Mouse (Mus musculus): ENCODE results near the gene Plekhg5.

The Plekhg5 gene

DNA sequence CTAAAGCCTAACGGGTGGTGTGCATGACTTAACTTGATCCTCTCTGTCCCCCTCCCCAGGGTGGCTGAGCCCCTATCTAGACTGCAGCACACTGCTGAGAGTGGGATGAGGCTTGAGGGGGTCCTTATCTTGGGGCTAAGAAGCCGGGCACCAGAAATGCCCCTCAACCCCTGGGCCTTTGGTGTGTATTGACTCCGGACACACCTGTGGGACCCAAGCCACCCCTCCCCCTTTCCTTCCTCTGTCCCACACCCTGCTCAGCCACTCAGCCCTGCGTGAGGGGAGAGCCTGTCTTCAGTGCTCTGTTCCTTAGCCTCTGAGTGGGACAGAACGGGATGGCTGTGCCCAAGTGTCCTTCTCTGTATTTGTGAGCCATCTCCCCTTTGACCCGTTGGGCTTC, 24.6 kb downstream of the Plekhg5 start:
- intact Hi-C loops (cut with DNase I) = loop anchor here (5.0 kb wide), 1 partner anchor 60 kb away; the partner anchor contains the start of genes Nol9 and Tas1r1

DNA sequence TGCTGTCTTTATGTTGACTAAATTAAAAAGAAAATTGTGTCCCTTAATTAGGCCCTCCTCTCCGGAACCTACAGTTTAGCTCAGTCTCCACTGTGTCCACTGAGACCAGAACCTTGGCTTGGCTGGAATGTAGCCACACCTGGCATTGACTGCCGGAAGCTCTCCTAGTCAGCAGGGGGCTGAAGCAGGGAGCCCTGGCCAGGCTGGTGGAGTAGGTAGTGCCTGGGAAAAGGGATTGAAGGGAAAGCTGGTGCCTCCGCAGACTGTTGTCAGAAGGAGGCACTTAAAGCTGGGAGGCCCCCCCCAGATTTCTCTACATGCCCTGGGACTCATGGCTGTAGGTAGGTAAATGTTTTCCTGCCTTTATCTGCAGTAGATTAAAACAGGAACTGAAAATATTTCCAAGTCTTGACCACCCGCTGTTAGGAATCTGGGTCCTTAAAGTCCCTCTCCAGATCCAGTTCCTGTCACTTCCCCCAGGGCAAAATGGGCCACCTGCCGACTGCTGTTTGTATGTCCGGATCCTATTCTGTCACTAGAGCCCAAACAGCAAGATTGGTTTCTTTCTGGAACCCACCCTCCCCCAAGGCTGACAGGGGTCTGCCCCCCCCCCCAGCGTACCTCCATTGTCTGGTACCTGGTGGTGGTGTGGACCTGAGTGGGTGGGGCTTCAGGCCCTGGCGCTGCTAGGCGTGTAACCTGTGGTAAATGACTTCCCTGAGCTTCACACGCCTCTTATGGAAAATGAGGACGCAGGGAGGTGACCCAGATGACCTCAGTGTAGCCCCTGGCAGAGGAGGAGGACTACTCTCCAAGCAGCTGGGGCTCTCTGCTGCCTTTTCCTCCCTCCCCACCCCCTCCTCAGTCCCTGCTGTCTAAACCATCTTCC, 25.9 kb downstream of the Plekhg5 start:
- intact Hi-C loops (cut with DNase I) = loop anchor here (5.0 kb wide), 1 partner anchor 61 kb away; the partner anchor contains the start of genes Nol9 and Tas1r1

DNA sequence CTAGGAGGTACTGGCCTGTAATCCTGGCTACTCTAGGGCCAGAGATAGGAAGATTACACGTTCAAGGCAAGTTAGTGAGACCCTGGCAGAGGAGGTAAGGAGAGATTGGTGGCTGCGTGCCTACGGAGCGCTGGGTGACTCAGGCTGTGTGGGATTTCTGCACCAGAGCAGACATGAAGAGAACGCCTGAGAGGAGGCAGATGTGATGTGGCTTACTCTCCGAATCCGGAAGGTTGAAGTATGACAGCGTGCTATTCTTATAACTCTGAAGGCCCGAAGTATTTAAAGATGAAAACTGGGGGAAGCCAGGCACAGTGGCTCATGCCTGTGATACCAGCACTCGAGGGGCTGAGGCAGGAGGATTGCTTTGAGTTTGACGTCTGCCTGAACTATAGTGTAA, 28.2 kb downstream of the Plekhg5 start:
- intact Hi-C loops (cut with DNase I) = loop anchor here (5.0 kb wide), 1 partner anchor 37 kb away; no protein-coding TSS in a partner anchor

DNA sequence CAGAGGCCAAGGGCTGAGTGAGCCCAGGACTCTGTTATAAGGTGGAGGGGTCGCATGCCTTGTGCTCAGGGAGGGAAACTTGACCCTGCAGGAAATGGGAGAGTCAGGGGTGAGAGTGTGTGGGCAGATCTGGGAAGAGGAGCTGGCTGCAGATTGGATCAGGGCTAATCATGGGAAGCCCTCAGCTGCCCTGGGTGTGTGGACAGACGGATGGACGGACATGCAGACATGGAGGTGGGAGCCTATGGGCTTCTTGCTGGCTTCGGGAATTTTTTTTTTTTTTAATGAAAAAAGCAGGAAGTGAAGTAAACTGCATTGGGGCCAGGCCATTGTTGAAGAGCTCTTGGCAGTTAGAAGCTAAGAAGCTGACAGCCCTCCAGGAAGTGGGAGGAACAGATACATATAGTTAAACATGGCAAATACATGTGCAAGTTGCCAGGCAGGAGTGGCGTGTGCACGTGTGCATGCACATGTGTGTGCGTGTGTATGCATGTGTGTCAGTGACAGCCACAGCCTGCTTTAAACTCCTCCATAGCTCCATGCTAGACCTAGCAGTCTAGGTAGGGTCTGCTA, 28.9 kb downstream of the Plekhg5 start:
- intact Hi-C loops (cut with DNase I) = loop anchor here (5.0 kb wide), 1 partner anchor 36 kb away; no protein-coding TSS in a partner anchor

DNA sequence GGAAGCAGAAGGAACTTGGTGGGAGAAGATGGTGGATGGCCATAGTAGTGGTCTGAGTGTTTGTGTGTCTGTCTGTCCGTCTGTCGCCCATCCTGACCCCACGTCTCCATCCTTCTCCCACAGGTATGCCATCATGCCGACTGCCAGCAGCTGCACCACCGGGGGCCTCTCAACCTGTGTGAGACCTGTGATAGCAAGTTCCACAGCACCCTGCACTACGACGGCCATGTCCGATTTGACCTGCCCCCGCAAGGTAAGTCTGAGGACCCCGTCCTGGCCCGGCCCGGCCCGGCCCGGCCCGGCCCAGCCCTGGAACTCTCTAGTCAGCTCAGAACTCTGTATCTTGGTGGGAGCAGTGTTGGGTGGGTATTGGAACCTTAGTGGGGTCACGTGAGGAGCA, 29.6 kb downstream of the Plekhg5 start:
- intact Hi-C loops (cut with DNase I) = loop anchor here (5.0 kb wide), 1 partner anchor 35 kb away; no protein-coding TSS in a partner anchor

DNA sequence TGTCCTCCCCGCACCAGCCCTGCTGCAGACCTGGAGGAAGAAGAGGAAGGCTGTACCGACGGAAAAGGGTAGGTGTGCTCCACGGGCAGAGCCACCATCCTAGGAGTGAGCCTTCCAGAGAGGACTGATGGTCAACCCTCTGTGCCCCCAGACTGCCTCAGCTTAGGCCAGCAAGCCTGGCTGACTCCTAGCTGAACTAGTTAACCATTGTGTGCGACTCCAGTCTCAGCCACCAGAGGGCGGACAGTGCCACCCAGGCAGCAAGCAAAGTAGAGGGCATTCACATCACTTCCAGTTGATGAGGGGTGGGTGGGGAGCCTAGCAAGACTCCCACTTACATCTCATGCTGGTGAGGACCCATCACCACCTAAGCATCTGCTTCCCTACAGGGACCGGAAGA, 30.7 kb downstream of the Plekhg5 start:
- intact Hi-C loops (cut with DNase I) = loop anchor here (5.0 kb wide), 1 partner anchor 34 kb away; no protein-coding TSS in a partner anchor

DNA sequence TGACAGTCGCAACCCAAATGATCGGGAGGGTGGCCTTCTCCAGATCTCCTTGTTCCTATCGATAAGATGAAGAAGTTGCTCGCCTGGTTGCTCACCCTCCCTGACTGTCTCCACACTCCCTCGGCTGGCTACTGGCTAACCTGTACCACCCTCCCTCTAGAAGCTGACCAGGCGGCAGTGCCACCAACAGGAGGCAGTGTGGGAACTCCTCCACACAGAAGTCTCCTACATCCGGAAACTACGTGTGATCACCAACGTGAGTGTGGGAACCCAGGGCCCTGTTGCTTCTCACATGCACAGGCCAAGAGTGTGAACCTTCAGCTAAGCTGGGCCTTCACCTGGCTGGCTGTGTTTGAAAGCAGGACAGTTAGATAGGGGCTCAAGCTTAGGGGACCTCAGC, 34.4 kb downstream of the Plekhg5 start:
- intact Hi-C loops (cut with DNase I) = no loop called here

DNA sequence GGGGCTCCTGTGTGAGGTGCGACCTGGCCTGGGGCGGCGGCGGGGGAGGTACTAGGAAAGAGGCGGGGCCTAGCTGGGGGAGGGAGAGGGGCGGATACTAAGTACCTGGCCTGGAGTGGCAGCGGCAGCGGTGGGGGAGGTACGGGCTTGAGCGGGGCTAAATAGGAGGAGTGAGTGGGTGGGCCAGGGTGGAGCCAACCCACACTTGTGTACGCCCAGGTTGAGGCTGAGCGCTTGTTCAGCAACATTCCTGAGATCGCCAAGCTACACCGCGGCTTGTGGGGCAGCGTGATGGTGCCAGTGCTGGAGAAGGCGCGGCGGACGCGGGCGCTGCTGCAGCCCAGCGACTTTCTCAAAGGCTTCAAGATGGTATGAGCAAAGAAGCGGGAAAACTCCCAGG, 35.2 kb downstream of the Plekhg5 start:
- intact Hi-C loops (cut with DNase I) = no loop called here

DNA sequence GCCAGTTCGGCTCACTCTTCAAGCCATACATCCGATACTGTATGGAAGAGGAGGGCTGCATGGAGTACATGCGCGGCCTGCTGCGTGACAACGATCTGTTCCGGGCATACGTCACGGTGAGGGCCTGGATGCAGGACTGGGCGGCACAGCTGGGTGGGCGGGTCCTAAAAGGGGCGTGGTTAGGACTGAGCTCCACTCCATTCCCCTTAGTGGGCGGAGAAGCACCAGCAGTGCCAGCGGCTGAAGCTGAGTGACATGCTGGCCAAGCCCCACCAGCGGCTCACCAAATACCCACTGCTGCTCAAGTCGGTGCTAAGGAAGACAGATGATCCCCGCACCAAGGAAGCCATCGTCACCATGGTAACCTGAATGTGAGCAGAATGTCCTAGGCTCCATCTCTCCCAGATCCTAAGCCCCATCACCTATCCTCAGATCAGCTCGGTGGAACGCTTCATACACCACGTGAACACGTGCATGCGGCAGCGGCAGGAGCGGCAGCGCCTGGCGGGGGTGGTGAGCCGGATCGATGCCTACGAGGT, 35.7 kb downstream of the Plekhg5 start:
- intact Hi-C loops (cut with DNase I) = no loop called here

DNA sequence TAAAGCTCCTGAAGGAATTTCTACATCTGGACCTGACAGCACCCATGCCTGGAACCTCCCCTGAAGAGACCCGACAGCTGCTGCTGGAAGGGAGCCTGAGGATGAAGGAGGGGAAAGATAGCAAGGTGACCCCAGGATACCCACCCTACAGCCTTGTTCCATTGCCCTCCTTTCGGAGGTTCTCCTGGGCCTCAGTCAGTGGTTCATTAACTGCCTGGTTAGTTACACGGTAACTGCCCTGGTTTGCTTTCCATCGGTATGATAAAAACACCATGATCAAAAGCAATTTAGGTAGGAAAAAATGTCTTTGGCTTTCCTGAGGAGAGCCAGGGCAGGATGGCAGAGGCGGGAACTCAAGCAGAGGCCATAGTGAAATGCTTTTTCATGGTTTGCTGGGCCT, 36.4 kb downstream of the Plekhg5 start:
- intact Hi-C loops (cut with DNase I) = no loop called here

DNA sequence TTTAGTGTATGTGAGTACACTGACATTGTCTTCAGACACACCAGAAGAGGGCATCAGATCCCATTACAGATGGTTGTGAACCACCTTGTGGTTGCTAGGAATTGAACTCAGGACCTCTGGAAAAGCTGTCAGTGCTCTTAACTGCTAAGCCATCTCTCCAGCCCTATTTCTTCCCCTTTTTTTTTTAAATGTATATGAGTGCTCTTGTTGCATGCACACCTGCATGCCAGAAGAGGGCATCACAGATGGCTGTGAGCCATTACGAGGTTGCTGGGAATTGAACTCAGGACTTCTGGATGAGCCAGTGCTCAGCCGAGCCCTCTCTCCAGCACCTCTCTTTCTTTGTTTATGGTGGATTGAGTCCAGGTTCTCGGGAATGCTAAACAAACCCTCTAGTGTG, 37.2 kb downstream of the Plekhg5 start:
- intact Hi-C loops (cut with DNase I) = no loop called here

DNA sequence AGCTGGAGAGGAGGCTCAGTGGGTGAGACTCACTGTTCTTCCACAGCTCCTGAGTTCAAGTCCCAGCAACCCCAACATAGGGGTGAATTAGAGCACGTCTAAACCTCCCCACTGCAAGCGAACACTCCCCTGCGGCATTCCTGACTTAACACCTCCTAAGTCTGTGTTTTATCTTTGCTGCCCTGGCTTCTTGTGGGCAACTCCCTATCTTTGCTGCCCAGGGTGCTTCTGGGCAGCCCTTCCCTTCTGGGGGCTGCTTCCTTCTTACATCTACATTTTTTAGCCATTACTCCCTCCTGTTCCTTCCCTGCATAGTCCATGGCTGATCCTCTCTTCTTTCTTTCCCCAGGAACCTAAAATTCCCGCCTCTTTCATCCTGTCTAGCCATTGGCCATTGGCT, 38.4 kb downstream of the Plekhg5 start:
- intact Hi-C loops (cut with DNase I) = no loop called here

DNA sequence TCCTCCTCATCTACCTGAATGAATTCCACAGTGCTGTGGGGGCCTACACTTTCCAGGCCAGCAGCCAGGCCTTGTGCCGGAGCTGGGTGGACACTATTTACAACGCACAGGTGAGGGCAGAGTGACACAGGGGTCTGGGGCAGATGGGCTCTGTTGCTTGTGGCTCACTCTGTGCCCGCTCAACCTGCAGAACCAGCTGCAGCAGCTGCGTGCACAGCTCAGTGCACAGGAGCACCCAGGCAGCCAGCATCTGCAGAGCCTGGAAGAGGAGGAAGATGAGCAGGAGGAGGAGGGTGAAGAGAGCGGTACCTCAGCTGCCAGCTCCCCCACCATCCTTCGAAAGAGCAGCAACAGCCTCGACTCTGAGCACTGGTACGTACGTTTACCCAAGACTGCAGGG, 40.0 kb downstream of the Plekhg5 start:
- intact Hi-C loops (cut with DNase I) = no loop called here

DNA sequence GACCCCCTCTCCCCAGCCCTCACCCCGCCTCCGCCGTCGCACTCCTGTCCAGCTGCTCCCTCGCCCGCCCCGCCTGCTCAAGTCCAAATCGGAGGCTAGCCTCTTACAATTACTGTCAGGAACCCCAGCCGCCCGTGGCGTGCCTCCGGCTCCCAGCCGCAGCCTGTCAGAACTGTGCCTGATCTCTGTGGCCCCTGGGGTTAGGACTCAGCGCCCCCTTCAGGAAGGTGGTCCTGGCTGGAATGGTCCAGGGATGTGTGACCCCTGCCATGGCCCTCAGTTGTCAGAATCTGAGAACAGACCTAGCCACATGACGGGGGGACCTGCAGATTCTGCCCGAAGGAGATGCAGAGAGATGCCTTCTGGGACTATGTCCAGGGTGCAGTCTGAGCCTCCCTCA, 41.8 kb downstream of the Plekhg5 start:
- intact Hi-C loops (cut with DNase I) = no loop called here

DNA sequence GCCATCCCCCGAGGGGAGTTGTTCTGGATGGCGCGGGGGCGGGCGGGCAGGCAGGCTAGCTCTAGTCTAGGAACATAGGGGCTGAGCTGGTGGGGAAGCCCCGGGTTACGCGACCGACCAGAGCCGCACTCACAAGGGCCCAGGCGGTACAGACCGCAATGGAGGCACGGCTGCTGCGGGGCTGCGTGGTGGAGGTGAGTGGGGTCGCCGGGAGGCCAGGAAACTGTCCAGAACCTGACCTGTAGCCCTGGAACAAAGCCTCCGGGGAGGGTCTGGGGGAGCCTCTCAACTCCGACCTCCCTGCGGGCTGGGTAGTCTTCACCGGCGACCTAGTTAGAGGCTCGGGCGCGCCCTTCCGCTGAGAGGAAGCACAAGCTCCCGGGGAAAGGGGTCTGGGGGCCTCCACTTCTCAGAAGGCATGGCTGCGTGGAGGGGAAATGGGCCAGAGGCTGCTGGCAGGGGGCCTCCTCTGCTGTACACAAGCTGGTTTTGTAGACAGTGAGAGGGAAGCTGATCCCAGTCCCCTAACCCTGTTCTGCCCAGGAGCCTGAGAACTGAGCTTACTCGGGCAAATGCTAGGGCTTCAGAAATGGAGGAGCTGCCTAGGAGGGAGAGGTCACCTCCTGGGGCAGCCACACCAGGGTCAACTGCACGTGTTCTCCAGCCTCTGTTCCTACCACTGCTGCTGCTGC, 43.8 kb downstream of the Plekhg5 start, which contains the start of gene Tnfrsf25:
Tnfrsf25 (plus strand) TSS at position 14 of the 692 bp plus-strand sequence.
- intact Hi-C loops (cut with DNase I) = no loop called here

DNA sequence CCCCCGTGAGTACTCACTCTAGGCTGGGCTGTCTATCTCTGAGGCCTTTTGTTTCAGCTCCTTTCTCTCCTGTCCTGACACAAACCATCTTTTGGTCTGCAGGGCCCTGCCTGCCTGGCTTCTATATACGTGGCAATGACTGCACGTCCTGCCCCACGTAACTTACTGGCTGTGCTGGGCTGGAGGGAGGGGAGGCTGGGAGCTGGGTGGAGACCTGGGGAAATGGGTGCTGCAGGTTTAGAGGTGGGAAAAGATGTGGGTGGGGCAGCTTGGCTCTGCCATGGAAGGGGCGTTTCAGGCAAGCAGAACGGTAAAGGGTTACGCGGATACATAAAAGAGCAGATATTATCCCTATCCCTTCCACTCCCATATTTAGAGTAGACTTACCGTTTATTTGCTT, 45.2 kb downstream of the Plekhg5 start:
- intact Hi-C loops (cut with DNase I) = no loop called here

DNA sequence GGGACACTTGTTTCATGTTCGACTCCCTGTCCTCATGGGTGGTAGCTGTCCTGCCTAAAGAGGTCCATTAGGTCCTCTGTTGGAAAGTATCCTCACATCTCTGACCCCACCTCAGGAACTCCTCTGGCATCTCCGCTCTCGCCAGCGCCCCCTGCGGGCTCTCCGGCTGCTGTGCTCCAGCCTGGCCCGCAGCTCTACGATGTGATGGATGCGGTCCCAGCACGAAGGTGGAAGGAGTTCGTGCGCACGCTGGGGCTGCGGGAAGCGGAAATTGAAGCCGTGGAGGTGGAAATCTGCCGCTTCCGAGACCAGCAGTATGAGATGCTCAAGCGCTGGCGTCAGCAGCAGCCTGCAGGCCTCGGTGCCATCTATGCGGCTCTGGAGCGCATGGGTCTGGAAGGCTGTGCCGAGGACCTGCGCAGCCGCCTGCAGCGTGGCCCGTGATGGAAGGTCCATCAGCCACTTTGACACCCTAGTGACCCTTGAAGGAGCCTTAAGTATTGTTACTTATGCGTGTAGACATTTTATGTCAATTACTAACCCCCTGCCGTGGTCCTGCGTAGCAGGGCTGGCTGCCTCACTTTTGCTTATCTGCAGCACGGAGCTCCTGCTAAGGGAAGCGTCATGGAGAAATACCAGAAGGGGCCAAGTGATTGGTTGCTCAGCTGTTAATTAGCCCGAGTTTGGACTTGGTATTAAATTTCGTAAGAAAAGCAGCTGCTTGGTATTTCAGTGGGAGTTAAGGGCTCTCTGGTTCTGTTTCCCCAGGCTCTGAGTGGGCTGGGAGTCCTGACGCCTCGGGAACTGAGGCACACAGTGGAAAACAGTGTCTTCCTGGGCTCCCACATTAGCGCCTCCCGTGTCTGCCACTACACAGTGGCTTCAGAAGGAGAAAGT, 47.3 kb downstream of the Plekhg5 start:
- intact Hi-C loops (cut with DNase I) = no loop called here

DNA sequence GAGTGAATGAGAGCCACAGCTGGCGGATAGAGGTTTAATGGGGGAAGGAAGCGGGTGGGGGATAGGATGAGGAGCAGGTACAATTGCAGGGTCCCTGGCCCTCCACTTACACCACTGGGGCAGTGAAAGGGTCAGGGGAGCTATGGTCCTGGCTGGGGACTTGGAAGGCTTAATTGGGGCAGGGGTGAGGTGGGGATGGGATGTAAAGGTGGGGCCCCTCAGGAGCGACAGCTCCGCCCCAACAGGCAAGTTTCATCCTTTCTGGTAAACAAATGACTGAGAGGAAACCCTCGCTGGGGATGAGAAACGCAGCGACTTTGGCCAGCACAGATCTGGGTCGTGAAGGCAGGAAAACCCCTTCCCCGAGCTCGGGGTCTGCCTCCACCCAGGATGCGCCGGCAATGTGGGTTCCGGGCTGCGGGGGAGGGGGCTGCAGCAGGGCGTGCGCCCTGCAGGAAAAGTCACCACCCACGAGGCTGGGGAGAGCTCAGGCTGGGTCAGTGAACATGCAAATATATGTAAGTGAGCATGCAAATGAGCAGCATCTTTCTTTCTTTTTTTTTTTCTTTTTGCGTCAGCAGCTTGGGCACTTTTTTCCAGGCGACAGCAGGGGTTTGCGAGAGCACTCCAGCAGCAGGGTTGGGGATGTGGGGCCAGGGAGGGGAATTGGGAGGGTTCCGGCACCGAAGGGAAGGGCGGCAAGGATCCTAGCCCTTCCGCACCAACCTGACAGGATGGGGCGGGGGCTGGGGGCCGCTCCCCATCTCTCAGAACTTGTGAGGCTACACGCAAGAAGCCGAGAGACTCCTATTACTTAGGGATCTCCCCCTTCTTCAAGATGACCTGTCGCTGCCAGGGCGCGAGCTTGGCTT, 48.2 kb downstream of the Plekhg5 start:
- intact Hi-C loops (cut with DNase I) = no loop called here

DNA sequence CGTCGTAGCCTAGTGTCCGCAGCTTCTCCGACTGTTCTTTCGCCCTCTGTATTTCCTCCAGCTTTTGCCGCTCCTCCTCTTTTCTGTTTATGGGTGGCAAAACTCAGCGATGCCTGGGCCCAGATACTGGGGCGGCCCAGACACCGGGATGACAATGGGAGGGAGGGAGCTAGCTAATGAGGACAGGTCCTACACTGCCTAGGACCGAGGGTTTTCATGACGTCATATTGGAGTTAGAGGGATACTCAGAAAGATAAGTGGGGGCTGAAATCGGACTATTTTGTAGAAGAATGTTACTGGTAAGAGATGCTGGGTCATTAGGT, 48.8 kb downstream of the Plekhg5 start:
- intact Hi-C loops (cut with DNase I) = no loop called here

Data from adrenal gland (tissue).